Mouse (Mus musculus) urinary bladder, adult 2 months (tissue): ENCODE measurements around the gene Cdh1. TPM values are rescaled to one million over a fixed set of nuclear protein-coding genes. Genes with fewer than 3 reads are reported as not detected.
"Not testable (repeated sequence)": the region's sequence is repeated elsewhere in the genome, so short reads cannot be mapped to it uniquely, and the experiment has no call there.

Source experiments
- DNase-seq: peaks from one replicate; pipeline ENCODE4 v3.0.0; 2022; ENCODE audit warnings: low spot score
- polyA plus RNA-seq: library from polyadenylated mRNA; depleted of rRNA; stranded (reverse); fragments of >200 nt; gene quantifications from 2 replicates; pipeline ENCODE4 v1.2.3, GENCODE M21; 2012; rRNA removed

Cdh1 gene
- 81.3 and 96.0 TPM in 2 replicates for polyA plus RNA-seq

DNA sequence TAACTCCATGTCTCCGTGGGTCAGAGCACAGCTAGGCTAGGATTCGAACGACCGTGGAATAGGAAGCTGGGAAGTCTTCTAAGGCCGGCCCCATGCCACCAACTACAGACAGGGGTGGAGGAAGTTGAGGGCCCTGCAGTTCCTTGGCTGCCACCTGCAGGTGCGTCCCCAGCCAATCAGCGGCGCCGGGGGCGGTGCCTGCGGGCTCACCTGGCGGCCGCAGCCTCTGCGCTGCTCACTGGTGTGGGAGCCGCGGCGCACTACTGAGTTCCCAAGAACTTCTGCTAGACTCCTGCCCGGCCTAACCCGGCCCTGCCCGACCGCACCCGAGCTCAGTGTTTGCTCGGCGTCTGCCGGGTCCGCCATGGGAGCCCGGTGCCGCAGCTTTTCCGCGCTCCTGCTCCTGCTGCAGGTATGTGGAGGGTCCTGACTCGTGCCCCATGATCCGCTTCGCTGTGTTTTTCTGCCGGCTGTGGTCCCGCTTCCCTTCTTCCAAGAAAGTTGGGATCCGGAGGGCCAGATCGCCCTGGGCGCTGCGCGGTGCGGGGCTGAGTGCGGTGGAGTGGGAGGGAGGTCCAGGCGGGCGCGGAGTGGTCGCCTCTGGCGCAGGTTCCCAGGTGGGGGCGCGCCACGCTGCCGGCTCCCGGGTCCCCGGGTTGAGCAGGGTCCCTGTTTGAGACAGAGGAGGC, at the start of gene Cdh1:
TSS of gene Cdh1 (plus strand) at position 221 of the 689 bp plus-strand sequence.
- DNase-seq: peak; percentile 86

DNA sequence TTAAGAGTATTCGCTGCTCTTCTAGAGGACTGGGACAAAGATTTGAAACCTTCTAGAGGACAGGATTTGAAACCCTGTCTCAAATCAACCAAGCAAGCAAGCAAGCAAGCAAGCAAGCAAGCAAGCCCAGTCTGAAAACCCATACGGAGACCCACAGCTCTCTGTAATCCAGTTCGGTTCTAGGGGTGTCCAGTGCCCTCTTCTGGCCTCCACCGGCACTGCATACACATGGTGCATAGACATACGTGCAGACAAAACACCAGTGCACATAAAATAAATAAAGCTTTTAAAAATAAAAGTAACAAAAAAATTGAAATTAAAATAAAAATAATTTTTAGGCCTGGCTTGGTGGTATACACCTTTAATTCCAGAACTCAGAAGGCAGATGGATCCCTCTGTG, 49.1 kb upstream of the Cdh1 start:
- DNase-seq: no peak

DNA sequence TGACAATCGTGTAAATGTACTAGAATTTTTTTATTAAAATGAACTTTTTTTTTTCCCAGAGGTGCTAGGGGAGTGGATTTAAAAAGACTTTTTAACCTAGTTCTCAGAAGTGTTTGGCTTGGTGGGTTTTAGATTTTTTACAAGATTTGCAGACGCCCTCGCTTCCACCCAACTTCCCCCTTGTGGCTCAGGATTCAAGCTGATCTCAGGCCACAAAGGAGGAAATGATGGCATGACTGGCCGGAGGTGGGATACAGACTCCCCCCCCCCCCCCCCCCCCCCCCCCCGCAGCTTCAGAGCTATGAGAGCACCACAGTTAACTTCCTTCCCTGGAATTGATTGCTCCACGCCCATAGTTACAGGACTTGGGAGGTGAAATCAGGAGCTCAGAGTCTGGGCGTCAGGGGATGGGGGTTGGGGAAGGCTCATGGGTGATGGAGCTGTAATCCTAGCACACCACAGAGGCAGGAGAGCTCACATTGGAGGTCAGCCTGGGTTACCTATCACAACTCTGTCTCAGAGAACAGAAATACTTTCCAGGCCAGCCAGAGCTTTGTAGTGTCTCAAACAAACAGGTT, 47.0 kb upstream of the Cdh1 start:
- DNase-seq: no peak

DNA sequence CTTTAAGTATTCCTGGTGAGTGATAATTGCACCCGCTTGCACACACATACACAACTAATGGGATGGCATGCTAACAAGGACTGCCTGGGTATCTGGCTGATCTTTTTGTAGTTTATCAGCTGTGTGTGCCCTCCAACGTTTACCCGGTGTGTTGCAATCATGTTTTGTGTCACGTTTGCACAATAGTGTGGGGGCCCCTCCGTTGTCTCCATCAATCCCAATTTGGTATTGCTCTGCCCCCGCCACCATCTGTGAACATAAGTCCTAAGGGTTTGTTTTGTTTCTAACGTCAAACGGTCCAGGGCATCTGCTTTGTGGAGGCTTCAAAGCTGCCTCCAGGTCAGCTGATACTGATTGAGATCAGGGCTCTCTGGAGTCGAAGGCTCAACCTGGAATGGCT, 43.3 kb upstream of the Cdh1 start:
- DNase-seq: no peak

DNA sequence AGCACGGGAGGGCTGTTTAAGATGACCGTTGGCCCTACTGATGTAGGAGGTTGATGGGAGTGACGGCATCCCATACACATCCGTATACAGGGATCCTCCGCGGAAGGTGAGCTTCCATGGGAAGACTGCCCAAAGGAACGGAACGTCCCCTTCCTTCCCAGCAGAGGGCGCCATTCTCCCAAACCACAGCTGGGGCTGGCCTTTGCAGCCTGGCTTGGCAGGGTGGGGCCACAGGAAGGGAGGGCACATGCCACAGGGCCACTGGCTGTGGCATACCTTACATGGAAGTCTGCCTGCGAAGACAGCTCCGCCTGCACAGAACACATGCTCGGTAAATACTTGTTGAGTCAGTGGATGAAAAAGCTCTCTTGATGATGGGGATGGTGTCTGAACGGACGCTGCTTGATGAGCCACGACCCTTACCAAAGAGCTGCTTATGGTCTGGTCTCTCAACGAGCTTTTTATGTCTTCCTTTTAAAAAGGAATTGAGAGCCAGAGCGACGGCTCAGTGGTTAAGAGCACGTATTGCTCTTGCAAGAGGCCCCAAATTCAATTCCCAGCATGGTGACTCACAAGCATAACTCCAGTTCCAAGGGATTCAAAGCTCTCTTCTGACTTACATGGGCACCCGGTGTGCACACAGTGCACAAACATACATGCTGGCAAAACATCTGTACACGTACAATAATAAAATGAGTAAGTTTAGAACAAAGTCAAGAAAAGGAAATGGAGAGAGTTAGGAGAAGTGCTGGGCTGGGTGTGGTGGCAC, 41.9 kb upstream of the Cdh1 start:
- DNase-seq: peak; percentile 67

DNA sequence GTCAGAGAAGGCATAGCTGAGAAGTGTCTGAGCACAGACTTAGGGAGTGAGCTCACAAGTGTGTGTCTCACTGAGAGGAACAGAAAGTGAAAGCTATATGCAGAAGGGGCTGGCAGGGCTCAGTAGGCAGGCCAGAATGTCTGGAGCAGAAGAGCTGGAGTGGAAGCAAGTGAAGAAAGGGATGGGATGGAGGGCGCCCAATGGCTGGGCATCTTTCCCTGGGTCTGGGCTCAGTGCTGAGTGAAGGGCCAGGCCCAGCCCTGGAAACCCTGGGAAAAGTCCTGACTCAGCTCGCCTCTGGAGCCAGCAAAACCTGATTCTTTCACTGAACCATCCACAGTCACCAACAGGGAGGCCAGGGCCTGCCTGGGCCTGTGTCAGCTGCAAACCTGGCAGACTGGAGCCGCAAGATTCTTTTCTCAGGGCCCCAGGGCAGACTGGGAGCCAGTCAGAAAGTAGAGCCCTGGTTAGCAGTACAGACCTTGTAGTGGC, 39.4 kb upstream of the Cdh1 start:
- DNase-seq: peak; percentile 64

DNA sequence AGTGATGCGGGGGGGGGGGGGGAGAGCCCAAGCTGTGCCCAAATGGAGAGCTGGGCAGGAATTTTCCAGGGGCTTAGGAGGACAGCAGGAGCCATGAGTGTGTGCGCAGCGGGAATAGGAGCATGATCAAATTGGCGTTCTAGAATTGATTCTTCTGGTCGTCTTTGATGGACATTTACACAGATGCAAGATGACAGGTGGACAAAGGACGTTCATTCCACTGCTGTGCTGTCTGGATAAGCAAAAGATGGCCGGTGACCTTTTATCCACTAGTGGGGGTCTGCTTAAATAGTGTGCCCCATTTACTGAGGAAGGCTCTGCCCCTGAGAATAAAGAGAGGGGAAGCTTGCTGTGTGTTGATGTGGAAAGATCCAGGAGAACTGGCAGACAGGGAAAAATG, 34.1 kb upstream of the Cdh1 start:
- DNase-seq: no peak

DNA sequence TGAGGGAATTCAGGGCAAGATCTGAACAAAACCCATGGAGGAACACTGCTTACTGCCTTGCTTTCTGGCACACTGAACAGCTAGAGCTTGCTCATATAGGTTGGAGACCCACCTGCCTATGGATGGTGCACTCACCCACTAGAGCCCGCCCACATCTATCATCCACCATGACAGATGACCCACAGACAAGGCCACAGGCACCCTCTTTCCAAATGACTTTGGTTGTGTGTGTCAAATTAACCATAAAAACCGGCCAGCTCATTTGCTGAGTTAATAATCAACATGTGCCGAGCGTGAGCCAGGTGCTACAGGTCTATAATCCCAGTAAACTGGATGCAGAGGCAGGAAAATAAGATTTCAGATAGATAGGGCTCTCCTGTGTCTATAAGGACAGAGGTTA, 32.8 kb upstream of the Cdh1 start:
- no peak for DNase-seq

DNA sequence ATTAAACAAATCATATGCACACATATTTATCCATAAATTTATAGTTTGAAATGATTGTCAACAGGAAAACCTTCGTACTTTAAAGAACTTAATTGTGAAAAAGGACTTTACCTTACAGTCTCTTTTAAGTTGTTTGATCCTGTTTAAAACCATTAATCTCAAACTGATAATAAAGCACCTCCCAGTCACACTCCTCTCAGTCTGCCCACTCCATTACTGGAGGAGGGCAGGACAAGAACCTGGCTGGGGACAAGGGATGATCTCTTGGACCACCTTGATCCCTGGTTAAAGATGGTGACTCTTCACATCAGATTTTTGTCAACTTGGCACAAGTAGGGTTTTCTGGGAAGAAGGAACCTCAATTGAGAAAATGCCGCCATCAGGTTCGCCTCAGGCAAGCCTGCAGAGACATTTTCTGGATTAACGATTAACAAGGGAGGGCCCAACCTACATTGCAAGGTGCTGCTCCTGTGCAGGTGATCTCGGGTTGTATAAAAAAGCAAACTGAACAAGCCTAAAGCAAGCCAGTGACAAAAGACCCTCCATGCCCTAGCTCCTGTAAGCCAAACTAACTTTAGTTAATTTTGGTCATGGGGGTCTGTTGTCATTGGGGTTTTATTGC, 31.5 kb upstream of the Cdh1 start:
- DNase-seq: no peak

DNA sequence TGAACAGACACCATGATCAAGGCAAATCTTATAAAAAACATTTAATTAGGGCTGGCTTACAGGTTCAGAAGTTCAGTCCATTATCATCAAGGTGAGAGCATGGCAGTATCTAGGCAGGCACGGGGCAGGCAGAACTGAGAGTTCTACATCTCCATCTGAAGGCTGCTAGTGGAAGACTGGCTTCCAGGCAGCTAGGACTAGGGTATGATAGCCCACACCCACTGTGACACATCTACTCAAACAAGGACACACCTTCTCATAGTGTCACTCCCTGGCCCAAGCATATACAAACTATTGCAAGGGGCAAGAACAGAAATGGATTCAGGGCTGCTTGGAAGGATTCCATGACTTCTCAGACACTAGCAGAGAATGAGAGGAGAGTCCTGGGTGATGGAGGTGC, 31.0 kb upstream of the Cdh1 start:
- not testable (repeated sequence) for DNase-seq

DNA sequence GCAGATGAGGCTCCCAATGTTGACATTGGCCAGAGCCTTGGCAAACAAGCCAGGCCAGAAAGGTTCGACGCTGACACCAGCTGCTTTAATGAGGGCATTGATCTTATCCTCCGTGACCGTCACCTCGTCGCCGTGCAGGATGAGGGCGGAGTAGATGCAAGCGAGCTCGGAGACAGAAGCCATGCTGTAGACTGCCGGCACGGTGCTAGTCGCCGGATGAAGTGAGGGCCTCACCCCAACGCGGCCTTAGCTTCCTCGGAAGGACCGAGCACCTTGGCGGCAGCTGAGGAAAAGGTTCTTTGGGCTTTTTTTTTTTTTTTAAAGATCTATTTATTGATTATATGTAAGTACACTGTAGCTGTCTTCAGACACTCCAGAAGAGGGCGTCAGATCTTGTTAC, 30.0 kb upstream of the Cdh1 start, which contains the start of gene Gm10073:
TSS of gene Gm10073 (minus strand) at position 294 of the 400 bp plus-strand sequence.
- DNase-seq: not testable (repeated sequence)

DNA sequence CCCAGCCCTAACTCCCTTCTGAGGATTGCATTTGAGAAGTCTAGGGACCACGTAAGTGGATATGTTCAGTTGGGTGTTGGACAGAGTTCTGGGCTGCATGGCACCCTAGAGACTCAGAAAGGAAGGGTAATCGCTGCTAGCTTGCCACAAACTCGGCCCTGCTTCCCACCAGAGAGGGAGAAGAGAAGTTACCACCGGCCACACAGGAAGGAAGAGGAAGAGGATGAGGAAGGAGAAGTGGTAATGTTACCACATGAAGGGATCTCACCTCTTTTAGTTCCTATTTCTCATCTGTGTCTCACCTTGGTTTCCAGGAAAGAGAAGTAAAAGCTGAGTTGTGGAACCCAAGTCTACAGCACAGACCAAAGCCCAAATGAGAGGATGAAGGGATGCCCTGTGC, 28.9 kb upstream of the Cdh1 start:
- no peak for DNase-seq

DNA sequence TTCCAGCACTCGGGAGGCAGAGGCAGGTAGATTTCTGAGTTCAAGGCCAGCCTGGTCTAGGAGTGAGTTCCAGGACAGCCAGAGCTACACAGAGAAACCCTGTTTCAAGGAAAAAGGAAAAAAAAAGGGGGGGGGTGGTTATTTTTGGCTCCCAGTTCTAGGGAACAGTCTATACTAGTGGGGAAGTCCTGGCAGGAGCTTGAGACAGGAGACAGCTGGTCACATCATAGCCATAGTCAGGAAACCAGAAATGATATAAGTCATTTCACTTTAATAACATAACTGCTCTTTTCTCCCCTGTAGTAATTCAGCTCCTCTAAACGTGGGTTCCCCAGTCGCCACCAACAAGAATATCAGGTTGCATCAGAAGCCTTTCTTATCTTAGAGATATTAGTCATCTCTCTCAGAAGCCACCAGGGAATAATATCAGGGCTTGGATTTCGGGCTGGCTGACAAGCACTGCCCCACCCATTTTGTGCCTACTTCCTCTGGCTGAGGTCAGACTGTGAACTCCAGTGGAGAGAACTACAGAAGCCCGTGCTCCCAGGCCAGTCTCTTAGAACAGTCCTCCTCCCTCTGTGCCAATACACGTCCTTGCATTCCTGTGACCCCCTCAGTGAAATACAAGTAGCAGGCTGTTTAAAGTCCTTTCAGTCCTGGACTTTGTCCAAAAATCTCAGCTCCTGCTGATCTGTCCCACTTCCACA, 26.1 kb upstream of the Cdh1 start:
- no peak for DNase-seq

DNA sequence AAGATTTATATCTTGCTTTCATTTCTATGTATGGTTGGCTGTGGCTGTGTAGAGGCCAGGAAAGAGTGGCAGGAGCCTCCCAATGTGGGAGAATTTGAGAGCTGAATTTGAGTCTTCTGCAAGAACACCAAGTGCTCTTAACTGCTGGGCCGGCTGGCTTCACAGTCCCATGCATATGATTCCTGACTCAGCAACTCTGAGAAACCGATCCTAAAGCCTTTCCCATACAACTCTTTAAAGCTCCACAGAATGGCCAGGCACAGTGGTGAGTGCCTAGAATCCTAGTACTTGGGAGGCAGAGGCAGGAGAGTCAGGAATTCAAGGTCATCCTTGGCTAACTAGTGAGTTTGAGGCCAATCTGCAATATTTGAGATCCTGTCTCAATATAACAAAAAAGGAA, 23.6 kb upstream of the Cdh1 start:
- no peak for DNase-seq

DNA sequence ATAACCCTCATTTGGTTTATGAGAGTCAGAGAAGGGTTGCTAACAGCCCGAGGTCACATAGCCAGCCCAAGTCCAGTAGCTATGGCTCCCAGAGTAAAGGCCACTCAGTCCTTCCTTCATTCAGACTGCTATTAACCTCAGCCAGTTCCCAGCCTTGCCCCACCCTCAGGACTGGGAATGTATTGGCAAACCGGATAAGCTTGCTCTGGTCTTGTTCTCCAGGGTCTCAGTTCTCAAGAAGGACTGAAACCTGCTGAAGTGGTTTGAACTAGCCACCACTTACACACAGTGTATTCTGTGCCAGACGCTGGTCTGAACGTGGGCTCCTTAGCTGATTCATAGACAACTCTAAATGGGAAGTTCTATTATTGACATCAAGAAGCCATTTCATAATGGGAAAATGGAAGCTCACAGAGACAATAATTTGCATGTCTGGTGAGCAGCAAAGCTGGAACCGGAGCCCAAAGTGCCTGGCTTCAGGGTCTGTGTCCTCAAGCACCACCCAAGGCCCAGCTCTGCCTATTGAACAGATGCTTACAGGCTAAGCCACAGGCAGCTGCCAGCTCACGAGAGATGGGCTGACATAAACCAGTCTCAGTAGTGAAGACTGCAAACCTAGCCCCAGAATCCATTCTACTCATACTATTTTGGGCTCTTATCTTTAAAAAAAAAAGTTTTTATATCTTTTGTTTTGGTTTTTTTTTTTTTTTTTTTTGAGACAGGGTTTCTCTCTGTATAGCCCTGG, 21.6 kb upstream of the Cdh1 start:
- DNase-seq: no peak

DNA sequence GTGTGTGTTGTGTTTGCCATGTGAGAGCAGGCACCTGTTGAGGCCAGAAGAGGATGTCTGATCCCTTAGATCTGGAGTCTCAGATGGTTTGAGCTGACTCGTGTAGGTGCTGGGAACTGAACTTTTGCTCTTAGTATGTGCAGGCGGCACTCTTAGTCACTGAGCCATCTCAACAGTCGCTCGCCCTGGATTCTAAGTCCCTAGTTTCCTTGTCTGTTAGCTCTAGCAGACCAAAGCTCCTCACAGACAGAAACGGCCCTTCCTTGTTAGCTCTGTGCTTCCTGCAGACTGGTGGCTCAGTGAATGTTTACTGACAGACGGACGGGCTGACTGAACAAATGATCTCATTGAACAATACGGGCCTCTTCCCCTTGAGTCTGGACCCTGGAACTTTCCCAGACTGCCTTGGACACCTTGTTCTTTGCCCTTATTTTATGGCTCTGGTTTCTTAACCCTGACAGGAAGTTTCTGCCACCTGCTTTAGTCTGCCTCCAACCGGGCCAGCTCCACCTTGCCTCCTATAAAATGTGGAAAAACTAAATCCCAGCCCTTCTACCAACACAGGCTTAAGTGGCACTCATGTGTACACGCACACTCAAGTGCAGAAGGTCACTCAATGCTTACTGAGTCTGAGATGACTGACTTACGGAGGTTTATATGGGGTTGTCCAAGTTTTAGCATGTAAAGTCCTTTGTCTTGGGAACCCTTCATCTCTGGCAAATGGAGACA, 18.0 kb upstream of the Cdh1 start:
- no peak for DNase-seq

DNA sequence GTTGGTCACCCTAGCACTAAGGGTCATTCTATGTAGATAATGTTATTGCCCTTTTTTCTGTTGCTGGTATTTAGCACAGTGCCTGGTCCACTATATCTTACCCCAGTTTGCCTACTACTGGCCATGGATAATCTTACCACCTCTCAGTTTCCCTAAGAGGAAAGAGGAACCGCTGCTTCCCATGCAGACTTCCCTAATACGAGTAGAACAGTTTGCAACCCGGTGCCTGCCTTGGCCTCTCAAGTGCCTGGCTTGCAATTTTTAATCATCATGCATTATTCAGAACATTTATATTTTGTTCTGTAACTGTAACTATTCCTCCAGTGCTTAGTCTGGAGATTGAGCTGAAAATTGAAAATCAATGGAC, 17.5 kb upstream of the Cdh1 start:
- DNase-seq: no peak

DNA sequence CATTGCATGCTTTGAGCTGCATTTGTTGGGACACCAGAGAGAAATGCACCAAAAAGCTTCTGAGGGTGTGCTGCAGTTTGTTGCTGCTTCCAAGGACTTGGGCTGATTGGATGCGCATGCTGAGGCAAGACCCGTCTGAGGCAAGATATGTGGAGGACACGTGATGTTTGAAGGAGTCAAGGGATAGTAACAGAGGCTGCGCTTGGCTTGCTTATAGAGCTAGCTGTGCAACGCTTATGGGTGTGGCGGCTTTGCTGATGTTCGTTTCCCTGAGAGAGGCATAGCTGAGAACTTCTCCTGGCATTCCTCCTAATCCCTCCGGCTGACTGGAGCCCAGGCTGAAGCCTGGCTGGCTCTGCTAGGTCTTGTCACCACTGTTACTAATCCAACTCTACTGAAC, 16.3 kb upstream of the Cdh1 start:
- DNase-seq: no peak

DNA sequence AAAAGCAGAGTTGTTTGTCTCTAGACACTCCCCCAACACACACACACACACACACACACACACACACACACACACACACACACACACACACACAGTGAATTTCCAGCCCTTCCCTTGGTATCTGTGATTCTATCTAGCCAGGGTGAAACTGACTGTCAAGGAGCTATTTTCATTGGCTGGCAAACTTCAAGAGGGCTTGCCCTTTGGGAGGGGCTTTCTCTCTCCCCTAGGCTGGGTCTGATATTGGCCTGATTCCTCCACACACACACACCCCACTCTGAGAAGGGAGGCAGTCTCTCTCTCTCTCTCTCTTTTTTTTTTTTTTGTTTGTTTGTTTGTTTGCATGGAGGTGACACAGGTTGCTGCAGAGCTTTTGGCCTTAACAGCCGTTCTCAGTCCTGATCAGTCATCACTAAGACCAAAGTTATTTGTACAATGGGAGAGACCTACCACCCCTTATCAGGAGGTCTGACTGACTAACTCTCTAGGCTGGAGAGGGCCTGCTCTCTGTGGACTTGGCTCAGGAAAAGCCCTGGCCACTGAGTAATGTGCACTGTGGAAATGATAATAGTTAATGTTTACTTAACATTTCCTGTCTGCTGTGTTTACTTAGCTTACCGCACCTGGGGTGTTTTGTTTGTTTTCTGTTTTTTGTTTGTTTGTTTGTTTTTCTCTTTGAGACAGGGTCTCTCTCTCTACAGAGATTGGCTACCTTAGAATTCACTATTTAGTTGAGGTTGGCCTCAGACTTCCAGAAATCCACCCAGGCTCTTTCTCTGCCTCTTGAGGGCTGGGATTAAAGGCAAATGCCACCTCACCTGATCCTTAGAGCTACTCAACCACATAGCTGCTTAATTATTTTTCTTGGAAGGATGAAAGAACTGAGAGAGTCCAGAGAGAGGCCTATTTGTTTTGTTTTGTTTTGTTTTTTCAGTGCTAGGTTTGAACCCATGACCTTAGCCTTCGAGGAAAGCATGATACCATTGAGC, 14.4 kb upstream of the Cdh1 start:
- no peak for DNase-seq
